Mouse (Mus musculus) 3134 (cell line): ENCODE measurements at regions not wholly inside any gene's neighbourhood (a gene's known extent, or its start where the extent isn't known, plus 50 kb on each side); places are given as distances from the start of the nearest gene placed in this dataset.

Experiments
- DNase-seq: peaks from one replicate; pipeline ENCODE4 v3.0.0-alpha.2; 2011; ENCODE audit warnings: low spot score; ENCODE audit not compliant: insufficient read length; ENCODE audit errors: extremely low read depth

DNA sequence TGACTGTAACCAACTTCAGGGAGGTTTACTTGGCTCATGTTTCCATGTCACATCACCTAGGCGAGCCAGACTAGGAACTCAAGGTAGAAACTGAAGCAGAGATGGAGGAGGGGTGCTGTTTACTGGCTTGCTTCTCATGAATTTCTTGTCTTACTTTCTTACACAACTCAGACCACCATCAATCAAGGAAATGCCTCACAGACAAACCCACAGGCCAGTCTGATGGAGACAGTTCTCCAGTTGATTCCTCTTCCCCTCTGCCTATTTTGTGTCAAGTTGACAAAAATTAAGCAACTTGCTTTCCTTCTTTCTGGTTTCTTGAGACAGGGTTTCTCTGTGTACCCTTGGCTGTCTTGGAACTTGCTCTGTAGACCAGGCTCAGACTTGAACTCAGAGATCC lies 83.8 kb upstream of the Phip start:
- DNase-seq, result no peak

DNA sequence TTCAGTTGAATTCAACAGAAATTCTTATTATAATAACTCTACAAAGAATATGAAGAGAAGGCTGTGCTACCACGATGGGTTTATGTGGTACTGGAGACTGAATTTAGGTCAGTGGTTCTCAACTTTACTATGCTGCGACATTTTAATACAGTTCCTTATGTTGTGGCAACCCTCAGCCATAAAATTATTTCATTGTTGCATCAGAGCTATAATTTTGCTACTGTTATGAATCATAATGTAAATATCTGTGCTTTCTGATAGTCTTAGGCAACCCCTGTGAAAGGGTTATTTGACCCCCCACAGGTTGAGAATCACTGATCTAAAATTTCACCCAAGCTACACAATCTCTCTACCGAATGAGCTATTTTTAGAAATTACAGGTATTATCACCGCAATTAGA lies 80.9 kb upstream of the Phip start:
- DNase-seq, result no peak

DNA sequence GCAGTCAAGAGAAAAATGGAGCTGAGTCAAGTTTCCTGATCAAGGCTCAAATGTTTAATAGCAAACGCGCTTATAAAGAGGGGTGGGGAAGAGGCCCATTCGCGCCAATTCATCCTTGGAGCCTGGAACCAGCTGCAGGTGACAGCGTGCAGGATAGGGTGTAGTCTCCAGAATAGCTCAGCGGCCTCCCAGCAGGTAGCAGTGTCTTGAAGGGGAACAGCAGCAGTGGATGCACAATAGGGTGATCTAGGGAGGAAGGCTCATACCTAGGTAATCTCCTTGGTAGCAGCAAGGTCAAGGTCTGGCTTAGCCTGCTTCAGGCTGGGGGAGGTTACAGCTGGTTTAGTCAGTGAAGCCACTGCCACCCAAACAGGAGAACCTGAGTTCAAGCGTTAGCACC lies 76.3 kb upstream of the Phip start:
- DNase-seq, result no peak

DNA sequence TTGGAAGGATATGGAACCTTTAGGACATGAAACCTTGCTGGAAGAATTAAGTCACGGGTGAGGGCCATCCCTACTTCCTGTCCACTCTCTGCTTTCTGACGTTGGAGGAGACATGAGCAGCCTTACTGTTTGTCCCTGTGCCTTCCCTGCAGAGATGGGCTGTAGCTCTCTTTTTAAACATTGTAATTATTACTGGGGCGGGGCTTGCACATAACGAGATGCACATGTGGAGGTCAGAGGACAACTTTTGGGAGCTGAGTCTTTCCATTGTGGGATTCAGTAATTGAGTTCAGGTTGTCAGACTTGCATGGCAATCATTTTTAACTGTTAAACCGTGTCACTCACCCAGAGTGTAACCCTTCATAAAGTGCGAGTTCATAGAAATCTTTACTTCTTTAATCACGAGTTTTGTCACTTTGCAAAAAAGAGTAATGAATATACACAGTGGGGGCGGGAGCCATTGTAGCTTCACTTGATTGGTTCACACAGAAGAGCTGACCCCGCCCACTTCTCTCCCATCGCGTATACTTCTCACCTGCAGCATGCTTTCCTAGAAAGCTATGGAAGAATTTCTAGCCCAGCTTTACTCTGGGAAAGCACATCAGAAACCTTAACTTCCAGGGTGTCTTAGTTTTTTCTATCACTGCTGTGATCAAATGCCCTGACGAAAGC lies 72.4 kb upstream of the Phip start:
- no peak for DNase-seq

DNA sequence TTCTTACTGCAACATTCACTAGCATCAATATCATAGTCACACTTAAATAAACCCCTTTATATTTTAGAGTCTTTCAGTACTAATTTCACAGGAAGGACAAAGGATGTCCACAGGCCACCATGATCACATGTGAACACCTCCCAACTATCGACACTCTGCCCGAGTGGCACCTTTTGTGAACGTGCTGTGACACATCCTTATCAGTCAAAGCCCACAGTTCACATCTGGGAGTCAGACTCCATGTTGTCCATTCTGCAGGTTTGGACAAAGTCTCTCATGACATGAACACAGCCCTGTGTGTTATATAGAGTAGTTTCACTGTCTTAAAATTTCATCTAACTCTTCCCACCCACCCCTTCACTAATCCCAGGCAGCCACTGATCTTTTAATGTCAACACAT lies 70.7 kb upstream of the Phip start:
- no peak for DNase-seq

DNA sequence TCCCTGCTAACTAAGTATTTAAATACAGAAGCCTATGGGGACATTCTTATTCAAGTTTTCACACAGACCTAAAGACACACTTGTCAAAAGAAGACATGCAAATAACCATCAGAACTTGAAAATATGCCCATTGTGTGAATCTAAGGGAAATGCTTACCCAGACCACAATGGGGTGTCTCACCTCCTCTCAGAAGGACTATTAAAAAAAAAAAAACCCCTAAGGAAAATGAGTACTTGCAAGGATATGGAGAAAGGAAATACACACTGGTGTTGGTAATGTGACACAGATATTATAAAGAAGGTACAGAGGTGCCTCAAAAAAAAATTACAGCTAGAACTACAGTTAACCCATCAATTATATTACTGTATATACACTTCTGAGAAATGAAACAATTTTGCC lies 68.5 kb upstream of the Phip start:
- no peak for DNase-seq

DNA sequence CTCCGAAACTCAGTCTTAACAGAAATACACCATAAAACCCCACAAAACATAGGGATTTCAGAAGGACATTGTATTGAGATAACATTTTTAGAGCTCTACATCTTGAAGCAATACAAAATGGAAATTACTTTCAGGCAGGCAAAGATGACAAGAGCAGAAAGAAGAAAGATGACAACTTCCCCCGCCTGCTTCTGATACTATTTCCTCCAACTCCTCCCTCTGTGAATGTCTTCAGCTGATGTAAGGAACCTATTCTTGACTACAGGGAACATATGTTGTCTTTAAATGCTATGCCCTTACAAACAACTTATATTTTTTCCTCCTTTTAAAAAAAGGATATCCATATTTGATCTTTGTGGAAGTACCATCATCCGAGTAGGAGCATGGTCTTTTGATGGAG lies 66.0 kb upstream of the Phip start:
- no peak for DNase-seq

DNA sequence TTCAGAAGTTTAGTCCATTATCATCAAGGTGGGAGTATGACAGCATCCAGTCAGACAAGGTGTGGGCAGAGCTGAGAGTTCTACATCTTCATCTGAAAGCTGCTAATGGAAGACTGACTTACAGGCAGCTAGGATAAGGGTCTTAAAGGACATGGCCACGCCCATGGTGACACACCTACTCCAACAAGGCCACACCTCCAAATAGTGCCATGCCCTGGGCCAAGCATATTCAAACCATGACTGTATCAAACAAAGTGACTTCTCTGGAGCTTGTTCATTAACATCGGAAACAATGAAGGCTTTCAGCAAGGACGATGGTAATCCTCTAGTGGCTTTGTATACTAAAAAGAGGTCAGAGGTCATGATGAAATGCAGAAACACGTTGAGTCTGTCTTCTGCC lies 65.4 kb upstream of the Phip start:
- DNase-seq, result no peak

DNA sequence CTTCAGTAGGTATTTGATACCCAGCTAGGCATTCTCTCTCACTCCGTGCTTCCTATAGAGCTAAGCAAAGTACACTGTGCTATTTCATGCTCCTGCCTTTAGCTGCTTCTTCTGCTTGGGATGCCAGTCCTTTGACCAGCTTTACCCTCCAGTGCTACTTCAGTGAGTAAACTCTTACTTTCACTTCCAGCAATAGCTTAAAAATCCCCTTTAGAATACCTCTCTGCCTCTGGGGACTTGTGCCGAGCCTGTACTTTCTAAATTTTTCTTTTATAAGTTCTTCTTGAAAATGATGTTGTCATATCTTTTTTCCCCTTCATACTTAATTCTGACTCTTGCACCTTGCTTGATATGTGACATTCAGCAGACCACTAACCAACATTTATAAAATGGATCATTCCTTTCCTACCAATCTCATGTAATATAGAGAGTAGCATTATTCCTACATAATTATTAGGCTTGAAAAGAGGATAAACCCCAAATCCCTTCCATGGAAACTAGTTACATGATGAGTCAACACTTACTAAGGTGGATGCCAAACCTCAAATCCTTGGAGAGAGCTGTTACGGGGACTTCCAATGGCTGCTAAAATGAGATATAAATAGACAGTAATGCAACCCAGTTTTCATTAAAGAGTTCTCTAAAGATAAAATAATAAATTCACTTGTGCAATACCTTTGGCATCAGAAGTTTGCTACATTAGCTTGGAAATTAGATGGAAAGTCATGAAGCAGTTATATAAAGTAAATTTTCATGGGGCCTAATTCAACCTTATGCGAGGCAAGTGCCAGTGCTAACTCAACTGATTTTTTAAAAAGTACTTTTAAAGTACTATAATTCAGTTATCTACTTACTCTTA lies 62.2 kb upstream of the Phip start:
- peak; percentile 19 for DNase-seq
